Mouse (Mus musculus): Measurements from ENCODE around the gene Mcee.

The Mcee gene

GRCm38 (mm10) chr7:64451441-64451840 lies 59.0 kb downstream of the Mcee start:
- no peaks in the 10 kb centered on the region for H3K36me3 ChIP-seq (ENCODE audit: insufficient read depth, low read length)
- peaks cover 11% of the 10 kb centered on the region for H3K9me3 ChIP-seq (ENCODE audit: low read length)
- no peak overlapping the region for H3K4me3 ChIP-seq (replicated peaks; ENCODE audit: low read length)
- H3K4me1 ChIP-seq (replicated peaks; ENCODE audit: low read depth, low read length) = 0 out of 2 replicates have a peak, but pooled peaks cover 5% of the 10 kb centered on the region
- no peaks in the 10 kb centered on the region for H3K27me3 ChIP-seq (ENCODE audit: insufficient read depth, low read length)
- TF ChIP-seq POU5F1 (IDR thresholded peaks at IDR 0.05; ENCODE audit: borderline replicate concordance, low read length) (no peak), CTCF (conservative IDR thresholded peaks at IDR 0.05; ENCODE audit: low read length) (no peak), NANOG (IDR thresholded peaks at IDR 0.05; ENCODE audit: borderline replicate concordance, low read length) (no peak)

GRCm38 (mm10) chr7:64451861-64452382 lies 59.5 kb downstream of the Mcee start:
- TF ChIP-seq NANOG (IDR thresholded peaks at IDR 0.05; ENCODE audit: borderline replicate concordance, low read length) = no peak
- TF ChIP-seq CTCF (conservative IDR thresholded peaks at IDR 0.05; ENCODE audit: low read length) = no peak
- TF ChIP-seq POU5F1 (IDR thresholded peaks at IDR 0.05; ENCODE audit: borderline replicate concordance, low read length) = no peak
- H3K4me1 ChIP-seq (replicated peaks; ENCODE audit: low read depth, low read length) = 0 out of 2 replicates have a peak, but pooled peaks cover 5% of the 10 kb centered on the region
- H3K9me3 ChIP-seq (ENCODE audit: low read length) = peaks cover 16% of the 10 kb centered on the region
- H3K27me3 ChIP-seq (ENCODE audit: insufficient read depth, low read length) = no peaks in the 10 kb centered on the region
- no peak overlapping the region for H3K4me3 ChIP-seq (replicated peaks; ENCODE audit: low read length)
- H3K36me3 ChIP-seq (ENCODE audit: insufficient read depth, low read length) = no peaks in the 10 kb centered on the region

- TF ChIP-seq CTCF (conservative IDR thresholded peaks at IDR 0.05; ENCODE audit: low read length) = no peak
- TF ChIP-seq POU5F1 (IDR thresholded peaks at IDR 0.05; ENCODE audit: borderline replicate concordance, low read length) = no peak
- no peak for TF ChIP-seq NANOG (IDR thresholded peaks at IDR 0.05; ENCODE audit: borderline replicate concordance, low read length)
- H3K4me1 ChIP-seq (replicated peaks; ENCODE audit: low read depth, low read length) = 0 out of 2 replicates have a peak, but pooled peaks cover 5% of the 10 kb centered on the region
- no peaks in the 10 kb centered on the region for H3K27me3 ChIP-seq (ENCODE audit: insufficient read depth, low read length)
- no peak overlapping the region for H3K4me3 ChIP-seq (replicated peaks; ENCODE audit: low read length)
- H3K36me3 ChIP-seq (ENCODE audit: insufficient read depth, low read length) = no peaks in the 10 kb centered on the region
- peaks cover 18% of the 10 kb centered on the region for H3K9me3 ChIP-seq (ENCODE audit: low read length)
Measured at GRCm38 (mm10) chr7:64452471-64453222, 60.2 kb downstream of the Mcee start.

- no peak for TF ChIP-seq POU5F1 (IDR thresholded peaks at IDR 0.05; ENCODE audit: borderline replicate concordance, low read length)
- no peak for TF ChIP-seq CTCF (conservative IDR thresholded peaks at IDR 0.05; ENCODE audit: low read length)
- no peak for TF ChIP-seq NANOG (IDR thresholded peaks at IDR 0.05; ENCODE audit: borderline replicate concordance, low read length)
- Histone ChIP-seq H3K9me3 (ENCODE audit: low read length) (peaks cover 18% of the 10 kb centered on the region), H3K36me3 (ENCODE audit: insufficient read depth, low read length) (no peaks in the 10 kb centered on the region), H3K4me1 (replicated peaks; ENCODE audit: low read depth, low read length) (0 out of 2 replicates have a peak, but pooled peaks cover 5% of the 10 kb centered on the region), H3K4me3 (replicated peaks; ENCODE audit: low read length) (no peak overlapping the region), H3K27me3 (ENCODE audit: insufficient read depth, low read length) (no peaks in the 10 kb centered on the region)
Measured at GRCm38 (mm10) chr7:64456176-64456575, 63.8 kb downstream of the Mcee start.

- Histone ChIP-seq H3K27me3 (ENCODE audit: insufficient read depth, low read length) (no peaks in the 10 kb centered on the region), H3K4me3 (replicated peaks; ENCODE audit: low read length) (no peak overlapping the region), H3K9me3 (ENCODE audit: low read length) (peaks cover 18% of the 10 kb centered on the region), H3K4me1 (replicated peaks; ENCODE audit: low read depth, low read length) (0 out of 2 replicates have a peak, but pooled peaks cover 5% of the 10 kb centered on the region), H3K36me3 (ENCODE audit: insufficient read depth, low read length) (no peaks in the 10 kb centered on the region)
- no peak for TF ChIP-seq CTCF (conservative IDR thresholded peaks at IDR 0.05; ENCODE audit: low read length)
- TF ChIP-seq POU5F1 (IDR thresholded peaks at IDR 0.05; ENCODE audit: borderline replicate concordance, low read length) = no peak
- no peak for TF ChIP-seq NANOG (IDR thresholded peaks at IDR 0.05; ENCODE audit: borderline replicate concordance, low read length)
Measured at GRCm38 (mm10) chr7:64456676-64457075, 64.3 kb downstream of the Mcee start.

GRCm38 (mm10) chr7:64457811-64458210 lies 65.4 kb downstream of the Mcee start:
- 0 out of 2 replicates have a peak, but pooled peaks cover 5% of the 10 kb centered on the region for H3K4me1 ChIP-seq (replicated peaks; ENCODE audit: low read depth, low read length)
- H3K27me3 ChIP-seq (ENCODE audit: insufficient read depth, low read length) = no peaks in the 10 kb centered on the region
- H3K4me3 ChIP-seq (replicated peaks; ENCODE audit: low read length) = no peak overlapping the region
- TF ChIP-seq POU5F1 (IDR thresholded peaks at IDR 0.05; ENCODE audit: borderline replicate concordance, low read length) (no peak), NANOG (IDR thresholded peaks at IDR 0.05; ENCODE audit: borderline replicate concordance, low read length) (no peak), CTCF (conservative IDR thresholded peaks at IDR 0.05; ENCODE audit: low read length) (no peak)
- H3K9me3 ChIP-seq (ENCODE audit: low read length) = peaks cover 18% of the 10 kb centered on the region
- H3K36me3 ChIP-seq (ENCODE audit: insufficient read depth, low read length) = no peaks in the 10 kb centered on the region
